Mouse (Mus musculus) testis, adult 2 months (tissue): ENCODE measurements around the gene Tmem30b.

Experiments used
- CTCF ChIP-seq: fragments of 200-500 bp; IDR thresholded peaks from 2 replicates; pipeline ENCODE4 v1.5.1; 2012; ENCODE audit warnings: low read depth, mild to moderate bottlenecking, inconsistent platforms, low read length, moderate library complexity; ENCODE audit not compliant: control insufficient read depth, insufficient read depth, insufficient replicate concordance
- POLR2A ChIP-seq: fragments of 200-500 bp; IDR thresholded peaks from 2 replicates; pipeline ENCODE4 v1.6.1; 2012; ENCODE audit warnings: low read depth, mild to moderate bottlenecking, inconsistent platforms, low read length, moderate library complexity; ENCODE audit not compliant: control insufficient read depth

DNA sequence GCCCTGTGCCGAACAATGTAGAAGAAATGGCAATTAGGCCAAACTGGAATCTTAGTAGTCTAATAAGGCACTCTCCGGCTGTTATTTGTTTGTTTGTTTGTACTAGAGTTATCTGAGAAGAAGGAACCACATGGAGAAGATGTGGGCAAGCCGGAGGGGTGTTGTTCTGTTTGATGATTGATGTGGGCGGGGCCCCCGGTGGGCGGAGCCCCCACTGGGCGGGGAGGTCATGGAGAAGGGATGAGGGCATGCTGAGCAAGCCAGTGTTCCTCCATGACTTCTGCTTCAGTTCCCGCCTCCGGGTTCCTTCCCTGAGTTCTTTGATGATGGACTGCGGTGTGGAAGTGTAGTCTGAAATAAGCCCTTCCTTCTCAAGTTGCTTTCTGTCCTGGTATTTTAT lies 1.5 kb upstream of the Tmem30b start:
- no peak for TF ChIP-seq CTCF
- no peak for TF ChIP-seq POLR2A
